Mouse (Mus musculus) forebrain, embryonic 14.5 days (tissue): Measurements from ENCODE around the gene Cylc2. TPM values are rescaled to one million over a fixed set of nuclear protein-coding genes. Genes with fewer than 3 reads are reported as not detected.

Experiments
- ATAC-seq: fragments of 200-750 bp; cut with Nextera tagmentation; 2 replicates; pipeline ENCODE4 v1.8.0; 2017; ENCODE audit warnings: mild to moderate bottlenecking, moderate library complexity
- DNase-seq: peaks from one replicate; pipeline ENCODE4 v3.0.0-alpha.2; 2015; ENCODE audit warnings: low spot score
- H3K27ac ChIP-seq: fragments of 300-500 bp; sonication (generic); 2 replicates; pipeline ENCODE4 v1.5.1; 2014; ENCODE audit warnings: low read depth, mild to moderate bottlenecking, control low read depth, low read length, moderate library complexity
- H3K27me3 ChIP-seq: fragments of 300-500 bp; sonication (generic); replicated peaks from 2 replicates; pipeline ENCODE4 v1.6.1; 2014; ENCODE audit warnings: low read length, control low read depth, mixed read lengths; ENCODE audit not compliant: control insufficient read depth, insufficient read depth
- H3K36me3 ChIP-seq: fragments of 300-500 bp; sonication (generic); 2 replicates; pipeline ENCODE4 v1.6.1; 2014; ENCODE audit warnings: low read length, control low read depth; ENCODE audit not compliant: control insufficient read depth, insufficient read depth
- H3K4me1 ChIP-seq: fragments of 300-500 bp; sonication (generic); 2 replicates; pipeline ENCODE4 v1.6.1; 2014; ENCODE audit warnings: antibody characterized with exemption, low read length, control low read depth; ENCODE audit not compliant: control insufficient read depth, insufficient read depth
- H3K4me2 ChIP-seq: fragments of 300-500 bp; sonication (generic); 2 replicates; pipeline ENCODE4 v1.6.1; 2014; ENCODE audit warnings: mild to moderate bottlenecking, control low read depth, low read length
- H3K4me3 ChIP-seq: fragments of 300-500 bp; sonication (generic); 2 replicates; pipeline ENCODE4 v1.5.1; 2014; ENCODE audit warnings: low read depth, low read length, control low read depth
- H3K9ac ChIP-seq: fragments of 300-500 bp; sonication (generic); 2 replicates; pipeline ENCODE4 v1.6.1; 2014; ENCODE audit warnings: mild to moderate bottlenecking, low read length, control low read depth, moderate library complexity
- H3K9me3 ChIP-seq: fragments of 300-500 bp; sonication (generic); replicated peaks from 2 replicates; pipeline ENCODE4 v1.6.1; 2016; ENCODE audit warnings: low read length, control low read depth, mixed read lengths; ENCODE audit not compliant: control insufficient read depth
- WGBS: fragments of 180-500 bp; shearing (Covaris S2); extraction: QIAGEN DNeasy Blood & Tissue Kit; methylation state at CpG from one replicate; pipeline ENCODE4 v1.1.7; 2014; 5-methylcytosine and 5-hydroxymethylcytosine counted together
- polyA plus RNA-seq: library from polyadenylated mRNA; unstranded; fragments of >200 nt; fragmentation: Nextera tagmentation; extraction: Ambion mirVana; gene quantifications from 2 replicates; pipeline ENCODE4 v1.2.1, GENCODE M21; 2014

The Cylc2 gene
- polyA plus RNA-seq = not detected in 2 replicates

DNA sequence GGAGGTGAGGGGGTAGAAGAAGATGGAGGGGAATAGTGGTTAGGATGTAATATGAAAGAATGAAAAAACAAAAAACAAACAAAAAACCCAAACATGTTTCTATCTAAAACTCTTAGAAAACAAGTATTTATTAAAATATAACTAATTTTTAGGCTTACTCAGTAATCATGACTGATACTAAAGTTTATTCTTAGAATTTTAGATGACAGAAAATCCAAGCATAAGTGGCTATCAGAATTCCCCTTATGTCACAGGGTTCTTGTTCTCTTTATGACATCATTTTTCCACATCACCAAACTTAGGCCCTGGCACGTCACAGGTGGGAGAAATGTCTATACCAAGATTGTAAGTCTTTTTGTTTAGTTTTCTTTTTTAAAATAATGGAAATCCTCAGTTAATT, at the start of gene Cylc2:
TSS of gene Cylc2 (plus strand) at position 301 of the 400 bp plus-strand sequence.
- no peak within 1 kb of the TSS for H3K27ac ChIP-seq
- H3K27me3 ChIP-seq = no peaks in the 10 kb centered on the region
- no peak for DNase-seq
- no peaks in the 10 kb centered on the region for H3K9me3 ChIP-seq
- no peaks in the 10 kb centered on the region for H3K36me3 ChIP-seq
- H3K4me1 ChIP-seq = no peaks in the 10 kb centered on the region
- no peak for ATAC-seq
- no peak within 1 kb of the TSS for H3K9ac ChIP-seq
- WGBS = 70% methylated on average over 1 of the region's 1 CpGs
- H3K4me3 ChIP-seq = no peak within 1 kb of the TSS
- H3K4me2 ChIP-seq = no peak within 1 kb of the TSS
